Mouse (Mus musculus): ENCODE measurements around the gene Apol7a.
"Not testable (repeated sequence)": the region's sequence is repeated elsewhere in the genome, so short reads cannot be mapped to it uniquely, and the experiment has no call there.

DNA sequence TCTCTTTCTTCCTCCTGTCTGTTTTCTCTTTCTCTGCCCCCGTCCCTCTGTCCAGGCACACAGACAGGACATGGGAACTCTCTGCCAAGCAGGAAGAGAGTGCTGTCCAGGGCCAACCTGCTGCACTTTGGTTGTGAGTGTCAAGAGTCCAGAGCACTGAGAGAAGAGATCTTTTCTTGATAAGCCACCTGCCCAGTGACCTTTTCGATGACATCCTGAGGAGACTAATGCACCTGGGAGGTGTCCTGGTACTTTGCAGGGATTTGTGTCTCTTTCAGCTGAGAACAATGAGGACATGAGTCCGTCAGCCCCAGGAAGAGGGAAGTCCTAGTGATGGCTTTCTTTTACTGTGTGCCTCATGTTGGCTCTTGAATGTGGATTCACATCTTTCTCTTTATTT, 5.1 kb downstream of the Apol7a start:
- TF ChIP-seq CTCF, EP300 (IDR thresholded peaks at IDR 0.05; ENCODE audit: low read depth): not testable (repeated sequence)

All from liver, embryonic 14.5 days (tissue).